Mouse (Mus musculus): ENCODE data around the gene Sardh. TPM values are rescaled to one million over a fixed set of nuclear protein-coding genes. Genes with fewer than 3 reads are reported as not detected.

The Sardh gene
- polyA plus RNA-seq (2014; fragmentation: Nextera tagmentation; extraction: Ambion mirVana): 3.6 and 5.3 TPM in 2 replicates

- H3K4me2 ChIP-seq (ENCODE audit: low read depth, low read length): no peak within 1 kb of the TSS
- WGBS: 89% methylated on average over 2 of the region's 2 CpGs
- no peak within 1 kb of the TSS for H3K27ac ChIP-seq (ENCODE audit: low read depth, low read length)
These were observed at the start of gene Sardh for GRCm38 (mm10) chr2:27248211-27248610. Gene Sardh, minus strand, starts transcription at chr2:27248337.

DNA sequence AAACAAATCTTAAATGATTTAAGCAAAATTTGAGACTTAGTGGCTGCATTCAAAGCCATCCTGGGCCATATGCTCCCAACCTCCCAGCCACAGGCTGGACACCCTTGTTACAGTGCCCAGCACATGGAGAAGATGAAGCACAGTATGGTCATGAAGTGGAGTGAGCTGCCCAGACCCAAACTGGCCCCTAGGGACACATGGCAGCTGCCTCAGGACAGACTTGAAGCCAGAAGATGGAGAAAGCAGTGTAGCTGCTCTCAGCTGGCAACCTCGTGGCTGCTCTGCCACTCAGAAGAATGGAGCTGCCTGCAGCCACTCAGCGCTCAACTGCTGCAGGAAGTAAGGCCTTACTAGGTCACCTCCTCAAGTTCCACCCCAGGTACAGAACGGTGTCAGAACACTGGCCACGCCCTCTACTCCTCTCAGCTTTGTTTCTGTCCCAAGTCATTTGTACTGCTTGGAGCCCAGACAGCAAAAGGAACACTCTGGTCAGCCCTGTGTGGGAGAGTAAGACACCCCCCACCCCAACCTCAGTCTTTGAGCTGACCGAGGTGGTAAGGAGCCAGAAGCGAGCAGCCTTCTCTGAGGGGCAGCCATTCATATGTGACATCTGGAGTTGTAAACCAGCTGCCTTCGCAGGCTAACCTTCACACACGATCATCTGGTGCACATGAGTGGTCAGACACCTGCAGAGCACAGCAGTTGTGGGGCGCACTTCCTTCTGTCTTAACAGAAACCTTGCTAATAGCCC lies 48.7 kb upstream of the Sardh start:
- peaks cover 11% of the 10 kb centered on the region for H3K4me1 ChIP-seq (ENCODE audit: control insufficient read depth, insufficient read depth, low read length)

More at GRCm38 (mm10) chr2:27248211-27248610, at the start of gene Sardh:
- H3K27me3 ChIP-seq (ENCODE audit: control insufficient read depth, insufficient read depth, low read length): no peaks in the 10 kb centered on the region
- H3K9ac ChIP-seq (replicated peaks; ENCODE audit: low read depth, low read length): no peak within 1 kb of the TSS
- H3K9me3 ChIP-seq (ENCODE audit: control insufficient read depth, low read length): no peaks in the 10 kb centered on the region
- H3K36me3 ChIP-seq (ENCODE audit: control insufficient read depth, insufficient read depth, low read length): no peaks in the 10 kb centered on the region
- ATAC-seq (ENCODE audit: low read depth): no peak
- H3K4me3 ChIP-seq (ENCODE audit: low read depth, low read length): no peak within 1 kb of the TSS
- 0 out of 2 replicates have a peak, but pooled peaks cover 3% of the 10 kb centered on the region for H3K4me1 ChIP-seq (ENCODE audit: control insufficient read depth, insufficient read depth, low read length)

DNA sequence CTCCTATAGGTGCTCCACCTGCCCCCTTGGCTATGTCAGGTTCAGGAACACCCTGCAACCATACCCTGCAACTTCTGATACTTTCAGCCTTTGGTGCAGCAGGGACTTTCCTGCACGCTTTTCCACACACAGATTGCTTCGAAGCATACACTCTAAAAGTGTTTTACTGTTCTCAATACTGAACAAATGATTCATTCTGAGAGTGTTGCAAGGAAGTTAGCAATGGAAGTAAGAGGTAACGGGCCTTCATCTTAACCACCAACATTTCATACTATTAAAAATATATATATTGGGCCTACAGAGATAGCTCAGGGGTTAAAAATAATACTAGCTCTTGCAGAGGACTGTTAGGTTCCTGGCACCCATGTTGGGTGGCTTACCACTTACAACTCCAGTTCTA lies 46.6 kb upstream of the Sardh start:
- ATAC-seq (ENCODE audit: low read depth): no peak
- H3K9ac ChIP-seq (replicated peaks; ENCODE audit: low read depth, low read length): no peak overlapping the region
- H3K9me3 ChIP-seq (ENCODE audit: control insufficient read depth, low read length): no peaks in the 10 kb centered on the region
- 97% methylated on average over 3 of the region's 3 CpGs for WGBS
- H3K4me2 ChIP-seq (ENCODE audit: low read depth, low read length): no peak overlapping the region
- no peaks in the 10 kb centered on the region for H3K27me3 ChIP-seq (ENCODE audit: control insufficient read depth, insufficient read depth, low read length)
- no peak overlapping the region for H3K4me3 ChIP-seq (ENCODE audit: low read depth, low read length)
- H3K36me3 ChIP-seq (ENCODE audit: control insufficient read depth, insufficient read depth, low read length): peaks cover 10% of the 10 kb centered on the region; the same call in 1 of the 2 replicates
- H3K4me1 ChIP-seq (ENCODE audit: control insufficient read depth, insufficient read depth, low read length): no peaks in the 10 kb centered on the region
- no peak overlapping the region for H3K27ac ChIP-seq (ENCODE audit: low read depth, low read length)

More for the DNA sequence above, 48.7 kb upstream of the Sardh start:
- H3K27me3 ChIP-seq (ENCODE audit: control insufficient read depth, insufficient read depth, low read length): no peaks in the 10 kb centered on the region
- no peaks in the 10 kb centered on the region for H3K36me3 ChIP-seq (ENCODE audit: control insufficient read depth, insufficient read depth, low read length)
- H3K27ac ChIP-seq (ENCODE audit: low read depth, low read length): no peak overlapping the region
- WGBS: 60% methylated on average over 9 of the region's 9 CpGs
- H3K4me3 ChIP-seq (ENCODE audit: low read depth, low read length): no peak overlapping the region
- H3K9me3 ChIP-seq (ENCODE audit: control insufficient read depth, low read length): no peaks in the 10 kb centered on the region
- no peak for ATAC-seq (ENCODE audit: low read depth)
- H3K4me2 ChIP-seq (ENCODE audit: low read depth, low read length): no peak overlapping the region
- H3K9ac ChIP-seq (replicated peaks; ENCODE audit: low read depth, low read length): no peak overlapping the region

GRCm38 (mm10) chr2:27289019-27289418 lies 40.9 kb upstream of the Sardh start:
- Histone ChIP-seq H3K4me1 (ENCODE audit: control insufficient read depth, insufficient read depth, low read length) (no peaks in the 10 kb centered on the region), H3K27ac (ENCODE audit: low read depth, low read length) (peak overlapping the region; percentile 16; the same call in 1 of the 2 replicates), H3K4me2 (ENCODE audit: low read depth, low read length) (no peak overlapping the region), H3K9me3 (ENCODE audit: control insufficient read depth, low read length) (no peaks in the 10 kb centered on the region), H3K4me3 (ENCODE audit: low read depth, low read length) (no peak overlapping the region), H3K36me3 (ENCODE audit: control insufficient read depth, insufficient read depth, low read length) (peaks cover 10% of the 10 kb centered on the region; the same call in 1 of the 2 replicates), H3K9ac (replicated peaks; ENCODE audit: low read depth, low read length) (no peak overlapping the region), H3K27me3 (ENCODE audit: control insufficient read depth, insufficient read depth, low read length) (no peaks in the 10 kb centered on the region)
- 13% methylated on average over 3 of the region's 3 CpGs for WGBS
- ATAC-seq (ENCODE audit: low read depth): peak; percentile 69

- Histone ChIP-seq H3K27ac (ENCODE audit: low read depth, low read length) (no peak overlapping the region), H3K9ac (replicated peaks; ENCODE audit: low read depth, low read length) (no peak overlapping the region), H3K36me3 (ENCODE audit: control insufficient read depth, insufficient read depth, low read length) (peaks cover 22% of the 10 kb centered on the region; the same call in 1 of the 2 replicates), H3K9me3 (ENCODE audit: control insufficient read depth, low read length) (no peaks in the 10 kb centered on the region), H3K4me3 (ENCODE audit: low read depth, low read length) (no peak overlapping the region), H3K27me3 (ENCODE audit: control insufficient read depth, insufficient read depth, low read length) (no peaks in the 10 kb centered on the region), H3K4me2 (ENCODE audit: low read depth, low read length) (no peak overlapping the region), H3K4me1 (ENCODE audit: control insufficient read depth, insufficient read depth, low read length) (no peaks in the 10 kb centered on the region)
- no peak for ATAC-seq (ENCODE audit: low read depth)
- WGBS: 74% methylated on average over 7 of the region's 7 CpGs
These were observed 39.0 kb upstream of the Sardh start for GRCm38 (mm10) chr2:27286971-27287710.

GRCm38 (mm10) chr2:27284441-27284840 lies 36.3 kb upstream of the Sardh start:
- WGBS: 77% methylated on average over 7 of the region's 7 CpGs
- Histone ChIP-seq H3K4me3 (ENCODE audit: low read depth, low read length) (no peak overlapping the region), H3K4me2 (ENCODE audit: low read depth, low read length) (no peak overlapping the region), H3K4me1 (ENCODE audit: control insufficient read depth, insufficient read depth, low read length) (no peaks in the 10 kb centered on the region), H3K9ac (replicated peaks; ENCODE audit: low read depth, low read length) (no peak overlapping the region), H3K36me3 (ENCODE audit: control insufficient read depth, insufficient read depth, low read length) (peaks cover 14% of the 10 kb centered on the region; the same call in 1 of the 2 replicates), H3K9me3 (ENCODE audit: control insufficient read depth, low read length) (no peaks in the 10 kb centered on the region), H3K27me3 (ENCODE audit: control insufficient read depth, insufficient read depth, low read length) (no peaks in the 10 kb centered on the region), H3K27ac (ENCODE audit: low read depth, low read length) (no peak overlapping the region)
- ATAC-seq (ENCODE audit: low read depth): no peak

- 92% methylated on average over 9 of the region's 9 CpGs for WGBS
- peaks cover 26% of the 10 kb centered on the region; the same call in 1 of the 2 replicates for H3K36me3 ChIP-seq (ENCODE audit: control insufficient read depth, insufficient read depth, low read length)
- no peaks in the 10 kb centered on the region for H3K4me1 ChIP-seq (ENCODE audit: control insufficient read depth, insufficient read depth, low read length)
- H3K9me3 ChIP-seq (ENCODE audit: control insufficient read depth, low read length): no peaks in the 10 kb centered on the region
- no peak overlapping the region for H3K9ac ChIP-seq (replicated peaks; ENCODE audit: low read depth, low read length)
- H3K27me3 ChIP-seq (ENCODE audit: control insufficient read depth, insufficient read depth, low read length): no peaks in the 10 kb centered on the region
- H3K4me3 ChIP-seq (ENCODE audit: low read depth, low read length): no peak overlapping the region
- H3K4me2 ChIP-seq (ENCODE audit: low read depth, low read length): no peak overlapping the region
- H3K27ac ChIP-seq (ENCODE audit: low read depth, low read length): no peak overlapping the region
- no peak for ATAC-seq (ENCODE audit: low read depth)
These were observed 33.6 kb upstream of the Sardh start for GRCm38 (mm10) chr2:27281771-27282170.

DNA sequence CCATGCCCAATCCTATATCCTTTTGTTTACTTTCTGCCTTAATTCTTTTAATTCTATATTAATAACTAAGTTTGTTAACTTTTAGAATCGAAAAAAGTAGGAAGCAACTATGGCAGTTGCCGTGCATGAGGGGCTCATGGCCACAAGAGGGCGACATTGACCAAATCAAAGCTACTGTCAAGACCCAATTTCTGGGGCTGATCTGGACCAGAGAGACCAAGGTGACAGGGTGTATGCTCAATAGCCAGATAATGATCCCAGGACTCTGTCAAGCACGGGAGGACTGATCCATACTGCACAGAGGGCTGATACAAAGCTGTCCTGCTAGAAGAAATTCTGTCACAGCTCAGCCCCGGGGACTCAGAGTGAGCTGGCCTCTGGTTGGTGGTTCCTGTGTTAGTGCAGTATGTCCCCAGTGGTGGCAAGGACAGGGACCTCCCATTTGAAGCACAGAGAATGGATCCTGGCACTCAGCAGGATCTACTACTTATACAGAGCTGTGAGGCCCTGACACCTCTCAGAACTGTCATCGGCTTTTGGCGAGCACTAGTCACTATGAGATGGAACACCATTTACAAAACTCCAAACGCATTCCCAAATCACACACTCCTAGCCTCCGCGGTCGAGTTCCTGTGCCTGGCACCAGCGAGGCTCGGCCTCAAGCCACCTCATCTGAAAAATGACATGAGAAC lies 32.9 kb upstream of the Sardh start:
- H3K27ac ChIP-seq (ENCODE audit: low read depth, low read length): no peak overlapping the region
- ATAC-seq (ENCODE audit: low read depth): peak; percentile 51; the same call in 1 of the 2 replicates

More for the DNA sequence above, 32.9 kb upstream of the Sardh start:
- no peak overlapping the region for H3K4me3 ChIP-seq (ENCODE audit: low read depth, low read length)
- no peak overlapping the region for H3K4me2 ChIP-seq (ENCODE audit: low read depth, low read length)
- no peaks in the 10 kb centered on the region for H3K4me1 ChIP-seq (ENCODE audit: control insufficient read depth, insufficient read depth, low read length)
- 72% methylated on average over 13 of the region's 13 CpGs for WGBS
- no peak overlapping the region for H3K9ac ChIP-seq (replicated peaks; ENCODE audit: low read depth, low read length)
- H3K9me3 ChIP-seq (ENCODE audit: control insufficient read depth, low read length): no peaks in the 10 kb centered on the region
- peaks cover 28% of the 10 kb centered on the region; the same call in 1 of the 2 replicates for H3K36me3 ChIP-seq (ENCODE audit: control insufficient read depth, insufficient read depth, low read length)
- no peaks in the 10 kb centered on the region for H3K27me3 ChIP-seq (ENCODE audit: control insufficient read depth, insufficient read depth, low read length)

Data from neural tube, embryonic 14.5 days (tissue).